ENCODE assay signal across 35 mouse cellular contexts in genomic region chr3:96178427-96178826, GRCm38 (mm10). TPM values are rescaled to one million over a fixed set of nuclear protein-coding genes. Genes with fewer than 3 reads are reported as not detected.
"Had no signal": no experiment of that assay in that cellular context is flagged by ENCODE, and none has a peak within 500 bp of the region (broad histone marks: within the 10 kb centered on the region; RNA-seq: fewer than 3 reads in every experiment).

No protein-coding gene starts in this region.

- H3K4me2 ChIP-seq: limb, embryonic 12.5 days; limb, embryonic 13.5 days; limb, embryonic 15.5 days; liver, embryonic 11.5 days; liver, embryonic 12.5 days; liver, embryonic 13.5 days; liver, embryonic 15.5 days; lung, embryonic 14.5 days; lung, embryonic 15.5 days; midbrain, embryonic 11.5 days; midbrain, embryonic 12.5 days; midbrain, embryonic 13.5 days; midbrain, embryonic 15.5 days had no signal

- H3K9ac ChIP-seq: limb, embryonic 12.5 days; limb, embryonic 13.5 days; limb, embryonic 15.5 days; liver, embryonic 12.5 days; liver, embryonic 13.5 days; liver, embryonic 14.5 days; liver, embryonic 15.5 days; liver, postnatal 0 days; lung, embryonic 14.5 days; lung, embryonic 15.5 days; midbrain, embryonic 12.5 days; midbrain, embryonic 13.5 days; midbrain, embryonic 15.5 days had no signal

- DNase-seq: left cerebral cortex, postnatal 4 days; liver; liver, embryonic 13.5 days; liver, postnatal 0 days; lung, adult 18-20 months; lung, adult 2 months; lung, embryonic 14.5 days; lung, postnatal 10 days; lung, postnatal 14 days; lung, postnatal 36 days; lung, postnatal 4 days; midbrain, embryonic 14.5 days had no signal

- H3K27me3 ChIP-seq: limb, embryonic 12.5 days; limb, embryonic 13.5 days; limb, embryonic 15.5 days; lung, embryonic 15.5 days; megakaryocyte, embryonic 14.5 days; midbrain, embryonic 13.5 days; midbrain, embryonic 15.5 days had no signal

- H3K9me3 ChIP-seq: limb, embryonic 10.5 days; limb, embryonic 12.5 days; limb, embryonic 13.5 days; limb, embryonic 15.5 days; liver, embryonic 12.5 days; liver, embryonic 13.5 days; liver, embryonic 15.5 days; lung, embryonic 15.5 days; megakaryocyte, embryonic 14.5 days; midbrain, embryonic 10.5 days; midbrain, embryonic 12.5 days; midbrain, embryonic 13.5 days; midbrain, embryonic 15.5 days had no signal

- H3K27ac ChIP-seq: limb, embryonic 10.5 days; limb, embryonic 12.5 days; limb, embryonic 13.5 days; limb, embryonic 15.5 days; liver, embryonic 12.5 days; liver, embryonic 13.5 days; liver, embryonic 14.5 days; liver, embryonic 15.5 days; lung, embryonic 15.5 days; macrophage; midbrain, embryonic 10.5 days; midbrain, embryonic 13.5 days; midbrain, embryonic 15.5 days had no signal

- ATAC-seq: liver, embryonic 12.5 days; liver, postnatal 0 days; lung, postnatal 0 days; midbrain, embryonic 13.5 days; midbrain, embryonic 15.5 days; midbrain, embryonic 16.5 days had no signal

- H3K4me3 ChIP-seq: limb, embryonic 10.5 days; limb, embryonic 12.5 days; limb, embryonic 13.5 days; limb, embryonic 15.5 days; liver, embryonic 12.5 days; liver, embryonic 13.5 days; liver, embryonic 15.5 days; lung, embryonic 15.5 days; megakaryocyte, embryonic 14.5 days; midbrain, embryonic 10.5 days; midbrain, embryonic 12.5 days; midbrain, embryonic 13.5 days; midbrain, embryonic 15.5 days; myocyte had no signal

RNA-seq across cellular contexts. Expression of gene Sv2a, which starts 2.5 kb away (rescaled TPM):
- total RNA-seq: monocyte, adult 5-6 weeks had no signal

RNA-seq across cellular contexts. Expression of gene Mtmr11, which starts 16.6 kb away (rescaled TPM):
- total RNA-seq: megakaryocyte-erythroid progenitor cell, adult 5-6 weeks had no signal

RNA-seq across cellular contexts. Expression of gene Hist2h2ab, which starts 41.2 kb away (rescaled TPM):
- polyA plus RNA-seq: limb, embryonic 13.5 days; limb, embryonic 15.5 days; lung, embryonic 14.5 days; macrophage; midbrain, embryonic 13.5 days; midbrain, embryonic 14.5 days; midbrain, embryonic 16.5 days; midbrain, postnatal 0 days; myocyte; neural tube, embryonic 11.5 days had no signal
